Mouse (Mus musculus) kidney, adult 2 months (tissue): Measurements from ENCODE around the gene Eci3.

Source experiments
- CTCF ChIP-seq: fragments of 200-500 bp; conservative IDR thresholded peaks from 2 replicates; pipeline ENCODE4 v1.5.1; 2011; ENCODE audit warnings: low read depth, mild to moderate bottlenecking, control low read depth, low read length, moderate library complexity, mixed read lengths; ENCODE audit not compliant: insufficient read depth, insufficient read length
- POLR2A ChIP-seq: fragments of 200-500 bp; IDR thresholded peaks from one replicate; pipeline ENCODE4 v1.6.1; 2011; ENCODE audit warnings: low read depth, low read length, control low read depth

DNA sequence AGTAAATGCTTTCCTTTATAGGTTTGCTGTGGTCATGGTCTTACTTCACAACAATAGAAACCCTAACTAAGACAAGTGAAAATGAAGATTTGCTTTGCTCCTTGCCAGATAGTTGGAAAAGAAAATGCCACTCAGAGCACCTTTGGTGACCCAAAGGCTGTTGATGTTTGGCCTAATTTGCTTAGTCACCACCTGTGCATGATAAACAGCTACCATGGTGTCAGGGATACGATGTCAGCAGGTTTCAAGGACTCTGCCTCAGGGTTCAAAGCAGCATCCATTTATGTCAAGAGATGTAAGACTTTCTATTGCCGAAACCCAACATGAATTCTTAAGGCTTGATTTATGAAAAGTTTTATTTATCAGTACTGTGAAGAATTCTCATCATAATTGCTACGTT is 13.8 kb upstream of the Eci3 start:
- no peak for TF ChIP-seq POLR2A
- TF ChIP-seq CTCF: no peak
